Comparison of ENCODE assay signal across 15 mouse cellular contexts in genomic region chr3:68071395-68072386, GRCm38 (mm10). TPM values are rescaled to one million over a fixed set of nuclear protein-coding genes. Genes with fewer than 3 reads are reported as not detected.
DNase-seq lines count a peak whose midpoint lies in the region; ATAC-seq and TF ChIP-seq lines count a peak whose summit lies in the region.
"Had no signal": no experiment of that assay in that cellular context is flagged by ENCODE, and none has a peak within 500 bp of the region (broad histone marks: within the 10 kb centered on the region; RNA-seq: fewer than 3 reads in every experiment).

No protein-coding gene starts in this region.

- peak; percentile 91 for ATAC-seq in forebrain, embryonic 13.5 days
- no peak for ATAC-seq in lung, embryonic 14.5 days (ENCODE audit: insufficient read depth)
- peak; percentile 94 for ATAC-seq in forebrain, embryonic 15.5 days (replicated peaks)
- ATAC-seq in midbrain, embryonic 15.5 days (replicated peaks) = peak; percentile 77
- ATAC-seq: lung, postnatal 0 days had no signal

- TF ChIP-seq CTCF in lung, embryonic 14.5 days (IDR thresholded peaks at IDR 0.05; ENCODE audit: low read depth) = no peak
- TF ChIP-seq CTCF in lung, adult 2 months (IDR thresholded peaks at IDR 0.05; ENCODE audit: insufficient read depth, low read length) = no peak

- 32% methylated on average over 9 of the region's 9 CpGs for WGBS in forebrain, embryonic 13.5 days
- WGBS in forebrain, embryonic 10.5 days = 84% methylated on average over 9 of the region's 9 CpGs
- WGBS in lung, embryonic 14.5 days = 66% methylated on average over 9 of the region's 9 CpGs
- WGBS in lung, adult 2 months = 67% methylated on average over 9 of the region's 9 CpGs
- WGBS in forebrain, embryonic 15.5 days = 23% methylated on average over 9 of the region's 9 CpGs
- 51% methylated on average over 9 of the region's 9 CpGs for WGBS in midbrain, embryonic 15.5 days

- no peaks in the 10 kb centered on the region for H3K36me3 ChIP-seq in forebrain, embryonic 13.5 days (ENCODE audit: poor library complexity, severe bottlenecking)
- H3K36me3 ChIP-seq in forebrain, embryonic 10.5 days (replicated peaks) = no peaks in the 10 kb centered on the region
- H3K36me3 ChIP-seq in lung, embryonic 14.5 days (ENCODE audit: insufficient read depth) = no peaks in the 10 kb centered on the region
- H3K36me3 ChIP-seq in forebrain, embryonic 15.5 days = no peaks in the 10 kb centered on the region
- no peaks in the 10 kb centered on the region for H3K36me3 ChIP-seq in midbrain, embryonic 15.5 days (replicated peaks)
- H3K36me3 ChIP-seq: limb, embryonic 12.5 days had no signal

- no peak overlapping the region for H3K4me3 ChIP-seq in forebrain, embryonic 13.5 days
- H3K4me3 ChIP-seq in forebrain, embryonic 10.5 days = no peak overlapping the region
- H3K4me3 ChIP-seq in lung, embryonic 14.5 days (ENCODE audit: low read depth, low read length) = no peak overlapping the region
- H3K4me3 ChIP-seq in lung, adult 2 months (replicated peaks; ENCODE audit: extremely low read depth, low read depth, low read length) = no peak overlapping the region
- no peak overlapping the region for H3K4me3 ChIP-seq in forebrain, embryonic 15.5 days
- no peak overlapping the region for H3K4me3 ChIP-seq in midbrain, embryonic 15.5 days
- H3K4me3 ChIP-seq: heart, adult 2 months; limb, embryonic 12.5 days had no signal

- H3K9me3 ChIP-seq in forebrain, embryonic 13.5 days (replicated peaks) = no peaks in the 10 kb centered on the region
- H3K9me3 ChIP-seq in forebrain, embryonic 10.5 days = no peaks in the 10 kb centered on the region
- no peaks in the 10 kb centered on the region for H3K9me3 ChIP-seq in lung, embryonic 14.5 days (ENCODE audit: low read depth, low read length)
- no peaks in the 10 kb centered on the region for H3K9me3 ChIP-seq in forebrain, embryonic 15.5 days
- no peaks in the 10 kb centered on the region for H3K9me3 ChIP-seq in midbrain, embryonic 15.5 days
- H3K9me3 ChIP-seq: limb, embryonic 12.5 days had no signal

- DNase-seq in forebrain, embryonic 10.5 days (ENCODE audit: extremely low spot score, low spot score) = no peak
- peak; percentile 30 for DNase-seq in lung, embryonic 14.5 days
- no peak for DNase-seq in lung, adult 2 months
- DNase-seq in spleen, postnatal 36 days (ENCODE audit: low spot score in 2 of 2) = no peak
- no peak for DNase-seq in lung, postnatal 14 days
- DNase-seq: adrenal gland, postnatal 36 days; heart, adult 2 months; heart, postnatal 36 days; right cerebral cortex, adult 18-20 months; thymus, postnatal 36 days had no signal

- no peak for TF ChIP-seq POLR2A in lung, adult 2 months (IDR thresholded peaks at IDR 0.05; ENCODE audit: borderline replicate concordance, extremely low read depth, low read depth, low read length)

- peaks cover 22% of the 10 kb centered on the region for H3K27me3 ChIP-seq in forebrain, embryonic 13.5 days
- H3K27me3 ChIP-seq in forebrain, embryonic 10.5 days (ENCODE audit: poor library complexity, severe bottlenecking) = no peaks in the 10 kb centered on the region
- H3K27me3 ChIP-seq in lung, embryonic 14.5 days (ENCODE audit: insufficient read depth, low read length) = no peaks in the 10 kb centered on the region
- H3K27me3 ChIP-seq in forebrain, embryonic 15.5 days = 0 out of 2 replicates have a peak, but pooled peaks cover 6% of the 10 kb centered on the region
- no peaks in the 10 kb centered on the region for H3K27me3 ChIP-seq in midbrain, embryonic 15.5 days (replicated peaks)
- H3K27me3 ChIP-seq: limb, embryonic 12.5 days had no signal

- H3K4me1 ChIP-seq in forebrain, embryonic 13.5 days = peaks cover 23% of the 10 kb centered on the region
- no peaks in the 10 kb centered on the region for H3K4me1 ChIP-seq in forebrain, embryonic 10.5 days
- no peaks in the 10 kb centered on the region for H3K4me1 ChIP-seq in lung, embryonic 14.5 days (ENCODE audit: insufficient read depth)
- no peaks in the 10 kb centered on the region for H3K4me1 ChIP-seq in lung, adult 2 months (ENCODE audit: control insufficient read depth, insufficient read depth, low read length)
- peaks cover 27% of the 10 kb centered on the region for H3K4me1 ChIP-seq in forebrain, embryonic 15.5 days
- H3K4me1 ChIP-seq in midbrain, embryonic 15.5 days = peaks cover 7% of the 10 kb centered on the region; the same call in 1 of the 2 replicates
- H3K4me1 ChIP-seq: limb, embryonic 12.5 days had no signal

- H3K4me2 ChIP-seq in forebrain, embryonic 13.5 days = peak overlapping the region; percentile 11; the same call in 1 of the 2 replicates
- H3K4me2 ChIP-seq in lung, embryonic 14.5 days = no peak overlapping the region
- H3K4me2 ChIP-seq in forebrain, embryonic 15.5 days (replicated peaks) = no peak overlapping the region
- no peak overlapping the region for H3K4me2 ChIP-seq in midbrain, embryonic 15.5 days
- H3K4me2 ChIP-seq: limb, embryonic 12.5 days had no signal

- peak overlapping the region; percentile 41 for H3K27ac ChIP-seq in forebrain, embryonic 13.5 days
- H3K27ac ChIP-seq in forebrain, embryonic 10.5 days = no peak overlapping the region
- H3K27ac ChIP-seq in lung, embryonic 14.5 days (ENCODE audit: low read depth) = no peak overlapping the region
- H3K27ac ChIP-seq in forebrain, embryonic 15.5 days (replicated peaks) = peak overlapping the region; percentile 73
- H3K27ac ChIP-seq in midbrain, embryonic 15.5 days = no peak overlapping the region
- H3K27ac ChIP-seq: heart, adult 2 months; limb, embryonic 12.5 days had no signal

- no peak overlapping the region for H3K9ac ChIP-seq in forebrain, embryonic 13.5 days
- H3K9ac ChIP-seq in lung, embryonic 14.5 days = no peak overlapping the region
- H3K9ac ChIP-seq in forebrain, embryonic 15.5 days (replicated peaks) = no peak overlapping the region
- no peak overlapping the region for H3K9ac ChIP-seq in midbrain, embryonic 15.5 days
- H3K9ac ChIP-seq: limb, embryonic 12.5 days had no signal

RNA-seq across cellular contexts. Expression of gene Schip1, which starts 7.1 kb away (rescaled TPM):
- polyA plus RNA-seq in forebrain, embryonic 13.5 days (2015; fragmentation: Nextera tagmentation; extraction: Ambion mirVana) = 109 and 129 TPM in 2 replicates
- 42.1 and 48.0 TPM in 2 replicates for polyA plus RNA-seq in forebrain, embryonic 10.5 days (2016; fragmentation: Nextera tagmentation; extraction: Ambion mirVana)
- 43.8 and 46.2 TPM in 2 replicates for polyA plus RNA-seq in lung, embryonic 14.5 days (2014; fragmentation: Nextera tagmentation; extraction: Ambion mirVana)
- polyA plus RNA-seq in lung, adult 2 months (2012; rRNA removed) = 22.5 and 29.5 TPM in 2 replicates
- polyA plus RNA-seq in forebrain, embryonic 15.5 days (2015; fragmentation: Nextera tagmentation; extraction: Ambion mirVana) = 181 TPM in 2 replicates
- 129 and 137 TPM in 2 replicates for polyA plus RNA-seq in midbrain, embryonic 15.5 days (2015; fragmentation: Nextera tagmentation; extraction: Ambion mirVana)

Comparison
In these comparisons a context has a peak if more than half of its experiments do, and no peak if none do; other contexts are left out.
1. H3K27ac ChIP-seq: peak in forebrain, embryonic 13.5 days (single experiment) and forebrain, embryonic 15.5 days (single experiment); none in forebrain, embryonic 10.5 days (single experiment), lung, embryonic 14.5 days (single experiment) and midbrain, embryonic 15.5 days (single experiment).